Mouse (Mus musculus): ENCODE measurements around the gene Vps26b.

- no peak for TF ChIP-seq CTCF (IDR thresholded peaks at IDR 0.05; ENCODE audit: low read depth)
- no peak for TF ChIP-seq EP300 (IDR thresholded peaks at IDR 0.05; ENCODE audit: low read depth)
Observed at GRCm38 (mm10) chr9:27011572-27011971, 18.3 kb downstream of the Vps26b start.

Data from heart, postnatal 0 days (tissue).